Comparison of ENCODE assay signal across 1 mouse cellular context in the genomic region with DNA sequence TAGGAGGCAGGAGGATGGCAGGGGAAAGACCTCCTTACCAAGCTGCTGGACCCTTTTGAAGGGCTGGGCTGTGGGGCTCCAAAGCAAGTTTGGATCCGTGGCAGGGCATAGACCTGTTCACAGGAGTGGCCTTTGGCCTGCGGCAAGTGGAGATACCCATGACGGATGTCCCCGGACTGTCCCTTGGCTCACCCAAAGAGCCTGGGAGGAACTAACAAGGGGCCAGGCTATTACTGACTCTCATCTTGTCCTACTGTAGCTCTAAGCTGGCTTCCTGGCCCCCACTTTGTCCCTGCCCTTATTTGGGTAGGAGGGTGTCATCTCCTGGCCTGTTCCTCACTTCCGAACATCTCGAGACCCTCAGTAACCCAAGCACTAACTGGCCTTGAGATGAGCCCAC.
TF ChIP-seq lines count a peak whose summit lies in the region.

No protein-coding gene starts in this region.

TF ChIP-seq in MEL, 35 proteins besides CTCF, POLR2A, EP300 and RAD21 (continued from another document):
- TF ChIP-seq HCFC1 (IDR thresholded peaks at IDR 0.05; ENCODE audit: low read depth, low read length): no peak
- no peak for TF ChIP-seq NRF1 (IDR thresholded peaks at IDR 0.05; ENCODE audit: insufficient read depth, low read depth, low read length, poor library complexity, severe bottlenecking)
- no peak for TF ChIP-seq TBP (IDR thresholded peaks at IDR 0.05; ENCODE audit: low read depth, low read length)
- no peak for TF ChIP-seq MXI1 (IDR thresholded peaks at IDR 0.05; ENCODE audit: low read depth, low read length)
- no peak for TF ChIP-seq MAZ (IDR thresholded peaks at IDR 0.05; ENCODE audit: low read depth, low read length)
- TF ChIP-seq MYB (IDR thresholded peaks at IDR 0.05; ENCODE audit: low read depth, low read length): no peak
- no peak for TF ChIP-seq JUND (IDR thresholded peaks at IDR 0.05; ENCODE audit: low read depth, low read length)
